Mouse (Mus musculus) thymus, postnatal 0 days (tissue): ENCODE results near the gene Pbx4. TPM values are rescaled to one million over a fixed set of nuclear protein-coding genes. Genes with fewer than 3 reads are reported as not detected.

Experiments
- polyA plus RNA-seq: library from polyadenylated mRNA; unstranded; fragments of >200 nt; fragmentation: Nextera tagmentation; extraction: Ambion mirVana; gene quantifications from 2 replicates; pipeline ENCODE4 v1.2.1, GENCODE M21; 2015

The Pbx4 gene
- polyA plus RNA-seq, 1 experiment from 2014 or later, result 18.3 TPM

Other genes with a start within 250 kb of the Pbx4 start
- 20.1 and 20.7 TPM in 2 replicates for gene Zfp868, start 206.9 kb upstream of the Pbx4 start, polyA plus RNA-seq
- gene Zfp964, start 178.0 kb upstream of the Pbx4 start, polyA plus RNA-seq, result 0.48 and 0.54 TPM in 2 replicates
- 23.7 and 26.3 TPM in 2 replicates for gene Zfp869, start 121.8 kb upstream of the Pbx4 start, polyA plus RNA-seq
- 5.3 and 5.4 TPM in 2 replicates for gene Zfp963, start 82.5 kb upstream of the Pbx4 start, polyA plus RNA-seq
- gene Gm20422, start 57.6 kb upstream of the Pbx4 start, polyA plus RNA-seq, result 0.33 and 1.3 TPM in 2 replicates
- gene Atp13a1, start 41.3 kb upstream of the Pbx4 start, polyA plus RNA-seq, result 37.2 and 39.2 TPM in 2 replicates
- gene Zfp866, start 41.3 kb upstream of the Pbx4 start, polyA plus RNA-seq, result 18.3 and 22.1 TPM in 2 replicates
- gene Gmip, start 23.8 kb upstream of the Pbx4 start, polyA plus RNA-seq, result 30.9 and 35.0 TPM in 2 replicates
- 0.31 and 0.53 TPM in 2 replicates for gene Lpar2, start 10.1 kb upstream of the Pbx4 start, polyA plus RNA-seq
- gene Cilp2, start 55.2 kb downstream of the Pbx4 start, polyA plus RNA-seq, result 0.09 and 0.16 TPM in 2 replicates
- gene Tssk6, start 69.7 kb downstream of the Pbx4 start, polyA plus RNA-seq, result 5.0 and 5.1 TPM in 2 replicates
- 228 and 241 TPM in 2 replicates for gene Ndufa13, start 70.1 kb downstream of the Pbx4 start, polyA plus RNA-seq
- 3.7 and 4.0 TPM in 2 replicates for gene Yjefn3, start 70.2 kb downstream of the Pbx4 start, polyA plus RNA-seq
- 60.6 and 60.8 TPM in 2 replicates for gene Gatad2a, start 163.9 kb downstream of the Pbx4 start, polyA plus RNA-seq
- 45.2 and 50.5 TPM in 2 replicates for gene Mau2, start 210.2 kb downstream of the Pbx4 start, polyA plus RNA-seq
- gene Sugp1, start 210.3 kb downstream of the Pbx4 start, polyA plus RNA-seq, result 40.7 and 44.3 TPM in 2 replicates
- gene Tm6sf2, start 240.4 kb downstream of the Pbx4 start, polyA plus RNA-seq, result 0.43 and 0.62 TPM in 2 replicates